Mouse (Mus musculus) stomach, postnatal 0 days (tissue): ENCODE measurements at regions not wholly inside any gene's neighbourhood (a gene's known extent, or its start where the extent isn't known, plus 50 kb on each side); places are given as distances from the start of the nearest gene placed in this dataset.

Experiments
- CTCF ChIP-seq: IDR thresholded peaks from 2 replicates; pipeline ENCODE4 v1.5.1; 2016; ENCODE audit warnings: antibody characterized with exemption, low read depth, mild to moderate bottlenecking, moderate library complexity
- EP300 ChIP-seq: optimal IDR thresholded peaks from 2 replicates; pipeline ENCODE3; 2016; ENCODE audit warnings: antibody characterized with exemption

GRCm38 (mm10) chr5:43350987-43351386 lies 118.0 kb downstream of the Cpeb2 start:
- TF ChIP-seq CTCF (no peak), EP300 (peak; percentile 64)
